Mouse (Mus musculus) midbrain, postnatal 0 days (tissue): ENCODE measurements around the gene Ccdc51. TPM values are rescaled to one million over a fixed set of nuclear protein-coding genes. Genes with fewer than 3 reads are reported as not detected.

ENCODE experiments used
- ATAC-seq: fragments of 200-750 bp; cut with Nextera tagmentation; 2 replicates; pipeline ENCODE4 v1.8.0; 2017; ENCODE audit warnings: moderate number of reproducible peaks, mild to moderate bottlenecking, moderate TSS enrichment, moderate library complexity; ENCODE audit not compliant: low FRiP score
- DNase-seq: peaks from one replicate; pipeline ENCODE4 v3.0.0-alpha.2; 2015; ENCODE audit warnings: low spot score
- H3K27ac ChIP-seq: fragments of 300-500 bp; sonication (generic); 2 replicates; pipeline ENCODE4 v1.5.1; 2014; ENCODE audit warnings: low read depth, mild to moderate bottlenecking, low read length, mixed read lengths
- H3K27me3 ChIP-seq: fragments of 300-500 bp; sonication (generic); 2 replicates; pipeline ENCODE4 v1.6.1; 2014; ENCODE audit warnings: low read length, control low read depth, mixed read lengths; ENCODE audit not compliant: insufficient read depth
- H3K36me3 ChIP-seq: fragments of 300-500 bp; sonication (generic); 2 replicates; pipeline ENCODE4 v1.6.1; 2014; ENCODE audit warnings: low read length, control low read depth, mixed read lengths; ENCODE audit not compliant: insufficient read depth
- H3K4me1 ChIP-seq: fragments of 300-500 bp; sonication (generic); 2 replicates; pipeline ENCODE4 v1.6.1; 2014; ENCODE audit warnings: mild to moderate bottlenecking, control low read depth, antibody characterized with exemption, low read length, mixed read lengths; ENCODE audit not compliant: insufficient read depth
- H3K4me2 ChIP-seq: fragments of 300-500 bp; sonication (generic); 2 replicates; pipeline ENCODE4 v1.6.1; 2014; ENCODE audit warnings: low read depth, mild to moderate bottlenecking, low read length, mixed read lengths; ENCODE audit not compliant: poor library complexity, severe bottlenecking
- H3K4me3 ChIP-seq: fragments of 300-500 bp; sonication (generic); 2 replicates; pipeline ENCODE4 v1.5.1; 2014; ENCODE audit warnings: low read depth, mild to moderate bottlenecking, low read length, moderate library complexity
- H3K9ac ChIP-seq: fragments of 300-500 bp; sonication (generic); replicated peaks from 2 replicates; pipeline ENCODE4 v1.6.1; 2014; ENCODE audit warnings: mild to moderate bottlenecking, low read length, moderate library complexity, mixed read lengths; ENCODE audit not compliant: poor library complexity, severe bottlenecking
- H3K9me3 ChIP-seq: fragments of 300-500 bp; sonication (generic); 2 replicates; pipeline ENCODE4 v1.6.1; 2016; ENCODE audit warnings: low read length, control low read depth
- CTCF ChIP-seq: IDR thresholded peaks from 2 replicates; pipeline ENCODE4 v1.5.1; 2016; ENCODE audit warnings: antibody characterized with exemption, mild to moderate bottlenecking
- WGBS: fragments of 180-500 bp; shearing (Covaris S2); extraction: QIAGEN DNeasy Blood & Tissue Kit; methylation state at CpG from one replicate; pipeline ENCODE4 v1.1.7; 2014; 5-methylcytosine and 5-hydroxymethylcytosine counted together
- polyA plus RNA-seq: library from polyadenylated mRNA; unstranded; fragments of >200 nt; fragmentation: Nextera tagmentation; extraction: Ambion mirVana; gene quantifications from 2 replicates; pipeline ENCODE4 v1.2.1, GENCODE M21; 2015
- total RNA-seq: library from RNA; depleted of rRNA; stranded (reverse); fragments of >200 nt; gene quantifications from 2 replicates; pipeline ENCODE4 v1.2.3, GENCODE M21; 2014

Gene Ccdc51
- total and polyA plus RNA-seq, 2 experiments from 2014 or later: 4.8 to 6.9 TPM

- Histone ChIP-seq H3K9me3 (no peaks in the 10 kb centered on the region), H3K27me3 (no peaks in the 10 kb centered on the region), H3K27ac (peak overlapping the region; percentile 97), H3K4me2 (peak overlapping the region; percentile 87), H3K4me1 (peaks cover 26% of the 10 kb centered on the region), H3K4me3 (peak overlapping the region; percentile 74), H3K36me3 (peaks cover 20% of the 10 kb centered on the region), H3K9ac (peak overlapping the region; percentile 88)
- 4% methylated on average over 9 of the region's 9 CpGs for WGBS
- TF ChIP-seq CTCF: no peak
- DNase-seq (peak; percentile 41), ATAC-seq (no peak)
Observed at GRCm38 (mm10) chr9:109096251-109096661, 14.0 kb downstream of the Ccdc51 start.

GRCm38 (mm10) chr9:109096856-109097255 lies 14.6 kb downstream of the Ccdc51 start:
- H3K4me1 ChIP-seq: peaks cover 26% of the 10 kb centered on the region
- no peak for TF ChIP-seq CTCF

GRCm38 (mm10) chr9:109097291-109097690 lies 15.0 kb downstream of the Ccdc51 start:
- H3K9me3 ChIP-seq: no peaks in the 10 kb centered on the region
- TF ChIP-seq CTCF: no peak
- H3K4me3 ChIP-seq: peak overlapping the region; percentile 74
- ATAC-seq (no peak), DNase-seq (no peak)
- H3K4me1 ChIP-seq: peaks cover 26% of the 10 kb centered on the region
- peak overlapping the region; percentile 87 for H3K4me2 ChIP-seq
- WGBS: 17% methylated on average over 6 of the region's 6 CpGs
- H3K9ac ChIP-seq: peak overlapping the region; percentile 88
- H3K27me3 ChIP-seq: no peaks in the 10 kb centered on the region
- peaks cover 11% of the 10 kb centered on the region for H3K36me3 ChIP-seq
- peak overlapping the region; percentile 97 for H3K27ac ChIP-seq

More at GRCm38 (mm10) chr9:109096856-109097255, 14.6 kb downstream of the Ccdc51 start:
- Histone ChIP-seq H3K27me3 (no peaks in the 10 kb centered on the region), H3K4me3 (peak overlapping the region; percentile 74), H3K9ac (peak overlapping the region; percentile 88), H3K27ac (peak overlapping the region; percentile 97), H3K4me2 (peak overlapping the region; percentile 87), H3K36me3 (peaks cover 14% of the 10 kb centered on the region), H3K9me3 (no peaks in the 10 kb centered on the region)
- ATAC-seq (no peak), DNase-seq (no peak)
- WGBS: 4% methylated on average over 6 of the region's 6 CpGs

GRCm38 (mm10) chr9:109097831-109098230 lies 15.5 kb downstream of the Ccdc51 start:
- ATAC-seq (peak; percentile 41), DNase-seq (peak; percentile 79)
- peaks cover 26% of the 10 kb centered on the region for H3K4me1 ChIP-seq
- peak overlapping the region; percentile 87 for H3K4me2 ChIP-seq
- 0 out of 2 replicates have a peak overlapping the region, but pooled peaks have one; percentile 3 for H3K4me3 ChIP-seq
- H3K36me3 ChIP-seq: peaks cover 11% of the 10 kb centered on the region
- WGBS: 45% methylated on average over 5 of the region's 5 CpGs
- peak overlapping the region; percentile 88 for H3K9ac ChIP-seq
- H3K9me3 ChIP-seq: no peaks in the 10 kb centered on the region
- H3K27me3 ChIP-seq: no peaks in the 10 kb centered on the region
- no peak for TF ChIP-seq CTCF
- H3K27ac ChIP-seq: peak overlapping the region; percentile 97; the same call in 1 of the 2 replicates

- peak overlapping the region; percentile 87 for H3K4me2 ChIP-seq
- TF ChIP-seq CTCF: no peak
- peak overlapping the region; percentile 88 for H3K9ac ChIP-seq
- H3K4me3 ChIP-seq: no peak overlapping the region
- no peak for ATAC-seq
- no peaks in the 10 kb centered on the region for H3K27me3 ChIP-seq
- peaks cover 16% of the 10 kb centered on the region for H3K36me3 ChIP-seq
- no peaks in the 10 kb centered on the region for H3K9me3 ChIP-seq
- 77% methylated on average over 8 of the region's 8 CpGs for WGBS
- peak overlapping the region; percentile 97 for H3K27ac ChIP-seq
- H3K4me1 ChIP-seq: peaks cover 26% of the 10 kb centered on the region
- no peak for DNase-seq
Observed at GRCm38 (mm10) chr9:109098366-109098765, 16.1 kb downstream of the Ccdc51 start.

- H3K4me1 ChIP-seq: peaks cover 24% of the 10 kb centered on the region
- H3K27ac ChIP-seq: peak overlapping the region; percentile 97; the same call in 1 of the 2 replicates
- no peaks in the 10 kb centered on the region for H3K9me3 ChIP-seq
- H3K36me3 ChIP-seq: peaks cover 20% of the 10 kb centered on the region
- DNase-seq (peak; percentile 66), ATAC-seq (no peak)
- 62% methylated on average over 6 of the region's 6 CpGs for WGBS
- no peak overlapping the region for H3K4me3 ChIP-seq
- no peaks in the 10 kb centered on the region for H3K27me3 ChIP-seq
- no peak overlapping the region for H3K9ac ChIP-seq
- peak overlapping the region; percentile 87 for H3K4me2 ChIP-seq
- TF ChIP-seq CTCF: no peak
Observed at GRCm38 (mm10) chr9:109098969-109099368, 16.7 kb downstream of the Ccdc51 start.
